Mouse (Mus musculus): ENCODE data around the gene Myh4. TPM values are rescaled to one million over a fixed set of nuclear protein-coding genes. Genes with fewer than 3 reads are reported as not detected.

Gene Myh4
- total RNA-seq (2021), result 0.15 TPM in 1 of 2 replicates, not detected in the other
- long read RNA-seq, experiment 1, partial matches to known transcripts, result 1 of 1 reads
- long read RNA-seq, experiment 1, other reads (novel, unspliced or antisense), result 0 of 1 reads
- long read RNA-seq, experiment 2, result 0 reads

DNA sequence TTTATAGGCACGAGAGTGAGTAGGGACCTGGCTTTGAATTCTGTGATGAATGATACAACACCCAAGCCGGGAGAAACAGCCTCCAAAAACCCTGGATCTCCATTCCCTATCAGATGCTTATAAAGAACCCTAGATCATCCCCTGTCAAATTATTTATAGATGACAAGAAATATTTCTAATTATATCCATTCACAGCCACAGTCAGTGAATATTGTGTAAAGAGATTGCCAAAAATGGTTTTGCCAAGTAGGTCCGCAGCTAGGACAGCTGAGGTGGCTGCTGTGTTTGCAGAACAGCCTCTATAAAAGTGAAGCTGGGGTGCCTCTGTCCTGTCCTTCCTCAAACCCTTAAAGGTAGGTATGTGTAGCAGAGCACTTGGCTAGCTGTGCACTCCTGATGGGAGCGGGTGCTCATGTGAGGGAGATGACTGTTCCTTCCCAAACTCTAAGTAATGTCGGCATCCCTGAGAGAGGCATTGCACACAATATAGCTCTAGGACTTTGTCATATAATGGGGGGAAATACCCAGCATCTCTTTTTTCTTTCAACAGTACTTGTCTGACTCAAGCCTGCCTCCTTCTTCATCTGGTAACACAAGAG is at the start of gene Myh4:
Myh4 (plus strand) TSS at position 549 of the 599 bp plus-strand sequence.
- no peak for DNase-seq

DNA sequence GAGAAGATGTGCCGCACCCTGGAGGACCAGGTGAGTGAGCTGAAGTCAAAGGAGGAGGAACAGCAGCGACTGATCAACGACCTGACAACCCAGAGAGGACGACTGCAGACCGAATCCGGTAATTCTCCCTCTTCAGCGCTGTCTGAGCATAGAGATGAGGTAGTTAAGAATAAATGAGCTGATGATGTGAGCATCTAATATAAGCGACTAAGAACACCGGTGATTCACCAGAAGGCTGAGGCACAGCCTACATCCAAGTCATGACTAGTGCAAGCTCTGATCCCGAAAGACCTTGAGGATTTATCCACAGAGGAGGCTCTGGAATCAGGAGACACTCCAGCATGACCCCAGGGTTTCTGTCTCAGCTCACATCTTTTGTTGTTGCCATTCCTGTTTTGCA is 47.5 kb upstream of the Myh4 start:
- no peak for DNase-seq

DNA sequence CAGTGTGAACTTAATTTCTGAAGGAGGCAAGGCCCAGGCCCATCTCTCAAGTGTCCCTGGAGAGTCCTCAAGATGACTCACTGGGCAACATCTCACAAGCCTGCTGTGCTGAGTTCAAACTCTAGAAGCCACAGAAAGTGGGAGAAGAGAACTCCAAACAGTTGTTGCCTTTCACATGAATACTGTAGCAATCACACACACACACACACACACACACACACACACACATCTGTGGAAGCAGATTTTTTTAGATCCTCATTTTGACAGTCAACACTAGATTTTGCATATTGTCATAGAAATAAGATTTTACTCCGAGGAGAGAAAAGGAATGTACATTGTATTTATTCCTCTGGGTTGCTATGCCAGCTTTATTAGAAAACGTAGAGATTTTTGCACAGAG is 47.0 kb upstream of the Myh4 start:
- DNase-seq, result no peak

DNA sequence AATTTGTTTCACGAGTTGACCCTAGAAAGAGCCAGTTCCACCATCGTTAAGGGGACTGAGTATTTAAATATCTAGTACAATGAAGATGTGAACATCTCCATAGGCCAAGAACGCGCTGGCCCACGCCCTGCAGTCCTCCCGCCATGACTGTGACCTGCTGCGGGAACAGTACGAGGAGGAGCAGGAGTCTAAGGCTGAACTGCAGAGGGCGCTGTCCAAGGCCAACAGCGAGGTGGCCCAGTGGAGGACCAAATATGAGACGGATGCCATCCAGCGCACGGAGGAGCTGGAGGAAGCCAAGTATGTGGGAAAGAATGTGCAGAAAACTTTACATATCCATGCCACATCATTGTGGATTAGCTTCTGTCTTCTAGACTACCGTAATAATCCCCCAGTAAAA is 46.3 kb upstream of the Myh4 start:
- no peak for DNase-seq

DNA sequence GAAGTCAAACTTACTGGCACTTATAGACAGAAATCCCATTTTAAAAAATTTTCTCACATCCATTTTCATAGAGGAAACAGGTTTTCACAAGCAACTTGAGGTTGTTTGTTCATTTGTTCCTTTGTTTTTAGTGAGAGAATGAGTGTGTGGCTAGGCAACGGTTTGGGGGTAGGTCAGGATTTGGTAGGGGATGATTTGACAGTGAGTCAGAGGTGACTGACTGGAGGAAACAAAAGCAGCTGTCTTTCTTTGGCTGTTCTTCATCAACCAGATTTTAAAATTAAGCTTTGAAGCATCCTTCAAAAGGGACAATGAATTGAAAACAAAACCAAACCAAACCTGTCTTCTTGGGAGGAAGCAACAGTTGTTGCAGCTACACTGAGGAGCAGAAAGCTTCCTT is 38.5 kb upstream of the Myh4 start:
- DNase-seq, result no peak

DNA sequence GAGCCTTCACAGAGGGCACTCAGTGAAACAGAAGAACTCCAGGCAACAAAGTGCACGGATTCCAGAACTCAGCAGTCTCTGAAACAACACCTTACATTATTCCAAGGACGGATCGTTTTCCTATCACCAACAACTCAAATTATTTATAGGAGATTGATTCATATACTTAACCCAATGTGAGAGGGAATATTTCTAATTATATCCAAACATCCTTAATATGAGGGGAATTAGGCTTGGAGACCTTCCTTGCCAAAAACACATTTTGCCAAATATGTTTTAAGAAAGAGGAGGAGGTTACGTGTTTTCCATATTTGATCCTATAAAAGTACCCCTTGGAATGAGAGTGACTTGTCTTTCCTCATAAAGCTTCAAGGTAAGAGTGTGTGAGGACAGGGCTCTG is 38.1 kb upstream of the Myh4 start, which contains the start of gene Myh1:
Myh1 (plus strand) TSS at position 301 of the 400 bp plus-strand sequence.
- no peak for DNase-seq

DNA sequence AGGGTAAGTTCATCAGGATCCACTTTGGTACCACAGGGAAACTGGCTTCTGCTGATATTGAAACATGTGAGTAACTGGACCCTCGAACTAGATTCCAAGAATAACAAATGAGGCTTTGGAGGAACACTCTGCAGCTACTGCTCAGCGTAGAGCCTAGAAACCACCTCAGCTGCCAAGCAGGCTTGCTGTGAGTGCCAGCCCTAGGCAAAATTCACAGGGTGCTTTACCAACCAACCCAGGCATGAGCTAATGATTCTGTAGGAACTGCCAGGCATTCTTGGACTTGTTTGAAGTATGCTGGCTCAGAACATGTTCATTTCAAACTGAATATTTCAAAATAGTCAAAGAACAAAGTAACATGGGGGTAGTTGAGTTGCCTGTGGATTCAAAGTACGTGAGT is 33.1 kb upstream of the Myh4 start:
- DNase-seq, result peak; percentile 14

DNA sequence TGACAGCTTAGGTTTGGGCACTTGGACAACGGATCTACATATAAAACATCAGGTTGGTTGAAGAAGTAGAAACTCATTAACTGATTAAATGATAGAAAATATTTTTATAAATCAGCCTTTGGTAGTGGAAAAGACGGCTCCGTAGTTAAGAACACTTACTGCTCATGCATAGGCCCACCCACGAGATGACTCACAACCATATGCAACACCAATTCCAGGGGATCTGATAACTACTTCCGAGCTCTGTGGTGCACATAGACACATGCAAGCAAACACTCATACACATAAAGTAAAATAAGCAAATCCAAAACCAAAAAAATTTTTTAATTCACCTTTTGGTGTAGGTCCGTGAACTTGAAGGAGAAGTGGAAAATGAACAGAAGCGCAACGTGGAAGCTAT is 16.0 kb upstream of the Myh4 start:
- DNase-seq, result no peak

DNA sequence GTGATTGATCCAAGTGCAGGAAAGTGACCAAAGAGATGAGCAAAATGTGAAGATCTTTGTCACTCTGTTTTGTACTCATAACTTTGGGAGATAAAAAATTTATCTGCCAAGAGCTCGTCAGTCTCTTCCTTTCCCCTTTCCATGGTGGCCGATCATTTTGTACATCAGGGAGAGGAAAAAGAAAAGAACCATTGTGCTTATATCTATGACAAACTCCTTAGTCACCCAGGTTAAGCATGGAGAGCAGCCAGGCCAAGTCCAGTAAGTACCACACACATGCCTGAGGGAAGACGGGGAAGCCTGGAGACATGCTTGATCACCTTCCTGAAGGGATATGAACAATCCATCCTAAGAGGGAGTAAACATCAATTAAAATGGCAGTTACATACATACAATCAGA is 13.4 kb upstream of the Myh4 start:
- no peak for DNase-seq

DNA sequence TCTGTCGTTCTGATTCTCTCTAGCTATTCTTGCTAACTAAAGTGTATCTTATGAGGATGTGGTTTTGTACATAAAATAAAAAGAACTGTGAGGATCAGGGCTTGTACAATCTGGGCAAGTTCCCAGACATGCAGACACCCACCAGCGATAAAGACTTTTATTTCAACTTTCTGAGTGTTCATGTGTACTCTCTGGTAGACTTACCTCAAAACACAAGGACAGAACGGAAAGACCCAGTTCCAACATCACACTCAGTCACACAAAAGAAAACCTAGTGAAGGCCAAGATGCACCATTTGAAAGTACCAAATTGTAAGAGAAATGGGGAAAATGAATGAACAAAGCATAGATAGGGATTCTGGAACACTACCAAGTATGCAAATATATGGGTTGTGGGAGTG is 9.1 kb upstream of the Myh4 start:
- DNase-seq, result no peak

DNA sequence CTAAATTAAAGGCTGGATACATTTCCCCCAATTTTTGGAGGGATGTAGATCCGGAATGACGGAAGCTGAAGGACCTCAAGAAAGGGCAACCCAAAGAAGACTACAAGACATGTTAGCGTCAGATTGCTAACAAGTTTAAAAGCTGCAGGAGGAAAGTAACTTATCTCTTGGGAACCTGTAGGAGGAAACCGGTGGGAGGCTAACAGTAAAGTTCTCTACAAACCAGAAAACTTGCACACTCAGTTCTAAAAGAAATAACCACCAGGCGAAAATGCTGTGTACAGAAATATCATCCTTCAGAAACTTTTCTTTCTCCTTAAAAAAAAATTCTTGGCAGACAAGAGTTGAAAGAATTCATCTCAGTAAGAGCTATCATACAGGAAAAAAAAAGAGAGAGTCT is 8.7 kb upstream of the Myh4 start:
- no peak for DNase-seq

DNA sequence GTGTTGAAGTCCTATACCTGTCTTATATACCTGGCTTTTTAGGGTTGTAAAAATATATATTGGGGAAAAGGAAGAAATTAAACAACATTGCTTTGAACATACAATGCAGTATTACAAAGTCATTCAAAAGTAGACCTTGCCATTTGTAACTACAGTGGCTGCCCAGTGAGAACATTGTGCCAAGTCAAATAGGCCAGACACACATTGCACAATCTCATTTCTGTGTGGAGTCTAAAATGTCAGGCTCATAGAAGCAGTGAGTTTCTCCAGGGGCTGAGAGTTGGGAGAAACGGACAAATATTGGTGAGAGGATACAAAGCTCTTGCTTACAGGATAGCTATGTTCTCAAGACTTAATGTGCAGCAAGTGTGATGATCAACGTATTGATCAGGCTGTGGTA is 7.9 kb upstream of the Myh4 start:
- DNase-seq, result peak; percentile 59

DNA sequence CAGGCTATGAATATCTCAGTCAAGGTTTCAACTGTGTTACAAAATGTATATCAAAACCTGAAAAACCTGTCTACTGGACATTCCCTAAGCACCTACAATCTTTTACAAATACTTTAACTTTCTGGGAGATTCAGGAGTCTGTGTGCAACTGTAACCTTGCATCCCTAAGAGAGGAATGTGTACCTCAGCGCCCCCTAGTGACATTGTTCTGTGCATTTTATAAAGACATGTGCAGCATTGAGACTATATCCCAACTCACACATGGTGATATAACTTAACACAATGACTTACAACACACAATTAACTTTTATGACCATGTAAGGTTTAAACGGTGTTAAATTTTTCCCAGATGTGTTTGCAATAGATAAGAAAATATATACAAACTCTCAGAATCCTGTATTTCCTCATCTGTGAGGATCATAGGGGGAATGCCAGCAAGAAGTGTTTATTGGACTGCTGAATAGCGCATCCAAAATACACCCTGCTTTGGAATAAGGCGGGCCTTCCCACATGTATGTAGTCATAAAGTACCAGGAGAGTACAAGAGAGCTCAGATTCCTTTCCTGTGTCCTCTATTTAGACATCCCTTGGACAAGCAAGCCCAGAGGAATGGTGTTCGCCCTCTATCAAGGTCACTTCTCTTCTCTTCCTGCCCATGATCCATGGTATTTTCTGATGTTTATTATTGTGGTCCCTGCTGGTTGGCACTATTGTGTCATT is 2.0 kb upstream of the Myh4 start:
- peak; percentile 78 for DNase-seq

DNA sequence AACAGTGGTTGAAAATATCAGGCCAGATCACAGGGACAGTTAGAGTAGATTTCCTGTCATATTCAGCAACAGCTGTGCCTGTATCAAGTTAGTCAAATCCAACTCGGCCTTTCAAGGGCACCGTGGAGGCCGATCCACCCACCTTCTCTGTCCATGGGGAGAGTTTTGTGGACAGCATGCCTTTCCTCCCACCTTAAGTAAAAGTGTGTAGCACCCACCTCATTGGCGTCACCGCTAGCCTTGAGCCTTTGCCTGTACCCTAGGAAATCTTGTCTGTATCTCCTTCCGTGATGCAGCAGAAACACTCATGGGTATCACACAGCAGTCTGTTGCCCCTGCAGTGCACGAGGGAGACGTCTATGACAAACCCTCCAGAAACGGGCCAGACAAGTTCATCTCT is 1.0 kb upstream of the Myh4 start:
- no peak for DNase-seq

DNA sequence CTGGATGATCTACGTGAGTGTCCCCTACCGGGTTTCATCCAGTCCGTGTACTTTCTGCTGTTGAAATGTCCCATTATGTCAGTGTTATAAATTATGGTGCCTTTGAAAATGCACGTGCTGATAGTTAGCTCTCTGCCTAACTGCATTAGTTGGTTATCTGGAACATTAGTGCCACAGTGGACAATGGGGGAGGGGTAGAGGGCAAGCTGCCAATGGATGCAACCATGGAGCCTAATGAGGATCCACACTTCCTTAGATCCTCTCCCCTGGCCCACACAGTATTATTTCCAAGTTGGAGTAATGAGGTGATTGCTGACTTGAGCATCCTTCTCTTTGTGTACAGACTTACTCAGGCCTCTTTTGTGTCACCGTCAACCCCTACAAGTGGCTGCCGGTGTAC is 3.2 kb downstream of the Myh4 start:
- no peak for DNase-seq

DNA sequence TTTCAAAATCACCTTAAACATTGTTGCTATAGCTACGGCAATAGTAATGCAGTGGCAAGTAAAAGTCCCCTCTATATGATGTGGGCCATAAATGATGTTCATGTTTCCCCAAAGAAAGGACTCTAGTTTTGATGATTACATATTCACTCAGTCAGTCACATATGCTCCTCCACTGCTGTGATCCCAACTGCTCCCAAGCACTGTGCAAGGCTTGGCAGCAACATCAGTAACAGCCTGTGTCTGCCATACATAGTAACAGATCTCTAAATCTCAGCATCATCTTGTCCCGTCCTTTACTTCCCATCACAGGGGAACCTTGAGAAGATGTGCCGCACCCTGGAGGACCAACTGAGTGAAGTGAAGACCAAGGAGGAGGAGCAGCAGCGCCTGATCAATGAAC is 15.9 kb downstream of the Myh4 start:
- no peak for DNase-seq

DNA sequence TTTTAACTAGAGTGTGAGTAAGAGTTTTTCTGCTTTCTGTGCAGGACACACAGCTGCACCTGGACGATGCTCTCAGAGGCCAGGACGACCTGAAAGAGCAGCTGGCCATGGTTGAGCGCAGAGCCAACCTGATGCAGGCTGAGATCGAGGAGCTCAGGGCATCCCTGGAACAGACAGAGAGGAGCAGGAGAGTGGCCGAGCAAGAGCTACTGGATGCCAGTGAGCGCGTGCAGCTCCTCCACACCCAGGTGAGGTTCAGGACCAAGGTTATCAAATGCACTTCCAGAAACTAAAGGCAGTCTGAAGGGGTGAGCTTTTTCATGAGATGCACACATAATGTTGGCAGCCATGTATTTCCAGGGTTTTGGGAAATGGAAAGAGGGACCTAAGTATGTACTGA is 19.2 kb downstream of the Myh4 start:
- DNase-seq, result no peak

DNA sequence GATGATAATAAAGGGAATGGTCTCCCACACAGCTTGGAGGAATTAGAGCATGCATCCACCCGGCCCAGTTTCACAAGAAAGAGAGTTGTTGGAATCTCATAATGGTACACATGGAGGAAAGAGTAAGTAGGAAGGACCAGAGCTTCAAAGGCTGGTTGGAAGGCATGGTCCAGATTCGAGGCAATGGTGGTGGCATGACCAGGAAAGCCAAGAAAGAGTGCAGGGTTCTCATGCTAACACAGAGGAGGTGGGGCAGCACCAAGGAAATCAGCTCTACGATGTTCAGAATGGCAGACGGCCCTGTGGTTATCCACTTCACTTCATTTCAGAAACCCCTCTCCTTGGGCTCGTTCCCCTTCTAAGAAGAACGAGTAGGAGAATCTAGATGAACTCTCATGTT is 23.1 kb downstream of the Myh4 start:
- no peak for DNase-seq

DNA sequence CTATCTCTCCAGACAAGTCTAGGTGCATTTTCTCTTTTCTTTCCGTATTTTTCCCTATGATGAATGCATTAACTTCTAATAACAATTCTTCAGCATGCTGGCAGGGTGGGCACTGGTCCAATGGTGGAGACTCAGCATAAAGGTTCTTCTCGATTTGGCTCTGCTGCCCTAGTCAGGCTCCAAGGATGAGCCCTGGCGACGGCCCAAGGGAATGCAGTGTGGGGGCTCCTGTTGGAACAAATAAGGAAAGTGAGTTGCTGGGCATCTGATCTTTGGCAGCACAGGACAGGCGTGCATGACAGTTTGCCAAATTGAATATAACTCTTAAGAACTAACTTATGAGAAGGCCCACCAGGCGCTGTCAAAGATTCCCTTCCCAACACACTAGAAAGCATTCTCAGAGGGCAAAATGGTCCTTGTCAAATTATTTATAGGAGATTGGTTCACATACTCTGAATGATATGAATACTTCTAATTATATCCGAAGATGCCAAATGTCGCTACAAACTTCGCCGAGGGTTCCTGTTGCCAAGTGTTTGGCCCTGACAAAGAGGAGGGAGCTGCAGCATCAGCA is 38.9 kb downstream of the Myh4 start, which contains the start of gene Myh8:
Myh8 (plus strand) TSS at position 524 of the 574 bp plus-strand sequence.
- DNase-seq, result peak; percentile 16

DNA sequence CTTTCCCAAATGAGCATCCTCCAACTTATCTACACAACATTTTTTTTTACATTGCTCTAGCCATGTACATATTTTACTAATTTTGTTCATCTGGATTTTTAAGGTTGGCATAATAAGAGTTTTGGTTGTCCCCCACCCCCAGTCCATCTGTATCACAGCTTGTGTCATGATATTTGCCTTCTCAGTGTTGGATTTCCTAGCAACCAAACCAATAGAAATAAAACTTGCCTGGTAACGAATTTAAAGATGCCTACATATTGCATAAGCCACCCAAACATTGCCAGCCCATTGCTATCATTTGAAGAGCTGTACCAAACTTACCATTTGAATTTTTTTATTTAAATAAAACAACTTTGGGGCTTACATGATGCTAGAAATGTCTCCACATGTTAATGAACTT is 55.6 kb downstream of the Myh4 start:
- no peak for DNase-seq
